Mouse (Mus musculus) bone marrow, adult 2 months (tissue): Measurements from ENCODE around the gene Ccdc148.

Source experiments
- CTCF ChIP-seq: fragments of 200-500 bp; IDR thresholded peaks from 2 replicates; pipeline ENCODE4 v1.5.1; 2011; ENCODE audit warnings: low read length, control low read depth; ENCODE audit not compliant: control insufficient read depth, insufficient read depth
- POLR2A ChIP-seq: fragments of 200-500 bp; IDR thresholded peaks from 2 replicates; pipeline ENCODE4 v1.6.1; 2011; ENCODE audit warnings: low read depth, mild to moderate bottlenecking, control low read depth, low read length, borderline replicate concordance; ENCODE audit not compliant: control insufficient read depth

DNA sequence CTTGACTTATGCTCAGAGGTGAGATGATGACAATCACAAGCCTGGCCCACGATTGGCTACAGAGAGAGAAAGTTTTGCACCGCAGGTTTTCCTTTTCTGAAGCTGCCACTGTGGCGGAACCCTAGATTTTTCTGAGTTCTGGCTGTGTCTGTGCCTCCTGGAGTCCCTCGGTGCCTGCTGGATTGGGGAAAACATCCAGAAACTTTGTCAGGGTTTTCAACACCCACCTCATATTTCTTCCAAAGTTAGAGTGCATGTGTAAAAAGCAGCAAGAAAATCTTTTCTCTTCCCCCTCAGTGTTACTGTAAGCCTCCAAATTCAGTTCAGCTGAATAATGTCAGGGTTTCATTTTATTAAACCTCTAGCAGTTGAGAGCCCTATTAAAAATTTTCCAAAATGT lies 219.1 kb downstream of the Ccdc148 start:
- TF ChIP-seq CTCF (no peak), POLR2A (no peak)
